Mouse (Mus musculus) mesoderm, embryonic 11.5 days (tissue): Measurements from ENCODE around the gene Hsf2bp.

ENCODE experiments used
- DNase-seq: peaks from one replicate; pipeline ENCODE4 v3.0.0-alpha.2; 2012; ENCODE audit warnings: low read depth, low spot score

Hsf2bp gene

GRCm38 (mm10) chr17:31983491-31983890 lies 52.7 kb downstream of the Hsf2bp start:
- DNase-seq, result peak; percentile 34

- peak; percentile 27 for DNase-seq
Measured at GRCm38 (mm10) chr17:31982326-31983190, 53.6 kb downstream of the Hsf2bp start.

GRCm38 (mm10) chr17:31979888-31980287 lies 56.3 kb downstream of the Hsf2bp start:
- DNase-seq, result no peak

- no peak for DNase-seq
Measured at GRCm38 (mm10) chr17:31977131-31977530, 59.0 kb downstream of the Hsf2bp start.

- DNase-seq, result no peak
Measured at GRCm38 (mm10) chr17:31976501-31976900, 59.6 kb downstream of the Hsf2bp start.

GRCm38 (mm10) chr17:31974694-31975093 lies 61.5 kb downstream of the Hsf2bp start:
- no peak for DNase-seq

GRCm38 (mm10) chr17:31973664-31974230 lies 62.4 kb downstream of the Hsf2bp start:
- no peak for DNase-seq

GRCm38 (mm10) chr17:31970890-31971289 lies 65.3 kb downstream of the Hsf2bp start:
- no peak for DNase-seq

- no peak for DNase-seq
Measured at GRCm38 (mm10) chr17:31968801-31969200, 67.3 kb downstream of the Hsf2bp start.

- DNase-seq, result no peak
Measured at GRCm38 (mm10) chr17:31967311-31967710, 68.8 kb downstream of the Hsf2bp start.

GRCm38 (mm10) chr17:31966566-31966965 lies 69.6 kb downstream of the Hsf2bp start:
- DNase-seq, result no peak

GRCm38 (mm10) chr17:31965623-31966022 lies 70.5 kb downstream of the Hsf2bp start:
- no peak for DNase-seq

- DNase-seq, result no peak
Measured at GRCm38 (mm10) chr17:31962930-31963329, 73.2 kb downstream of the Hsf2bp start.

- DNase-seq, result no peak
Measured at GRCm38 (mm10) chr17:31962281-31962680, 73.9 kb downstream of the Hsf2bp start.

- DNase-seq, result no peak
Measured at GRCm38 (mm10) chr17:31954551-31955140, 81.5 kb downstream of the Hsf2bp start.

- DNase-seq, result no peak
Measured at GRCm38 (mm10) chr17:31949076-31949475, 87.1 kb downstream of the Hsf2bp start.

- DNase-seq, result no peak
Measured at GRCm38 (mm10) chr17:31946436-31946835, 89.7 kb downstream of the Hsf2bp start.

GRCm38 (mm10) chr17:31943881-31944539 lies 92.1 kb downstream of the Hsf2bp start:
- DNase-seq, result no peak

- no peak for DNase-seq
Measured at GRCm38 (mm10) chr17:31941616-31942015, 94.5 kb downstream of the Hsf2bp start.

GRCm38 (mm10) chr17:31940607-31941006 lies 95.5 kb downstream of the Hsf2bp start:
- DNase-seq, result no peak

GRCm38 (mm10) chr17:31939292-31940060 lies 96.7 kb downstream of the Hsf2bp start:
- no peak for DNase-seq
